Mouse (Mus musculus): ENCODE results near the gene Frmpd4. TPM values are rescaled to one million over a fixed set of nuclear protein-coding genes. Genes with fewer than 3 reads are reported as not detected.

Gene Frmpd4
- polyA plus RNA-seq, 1 experiment from 2014 or later = 0.21 TPM

GRCm38 (mm10) chrX:167654249-167654648 is 922.8 kb downstream of the Frmpd4 start:
- 82% methylated on average over 8 of the region's 8 CpGs for WGBS
- H3K4me3 ChIP-seq (replicated peaks; ENCODE audit: low read length) = no peak overlapping the region

GRCm38 (mm10) chrX:167597639-167598217 is 979.3 kb downstream of the Frmpd4 start:
- no peak overlapping the region for H3K9ac ChIP-seq (ENCODE audit: low read length)
- no peak overlapping the region for H3K4me3 ChIP-seq (replicated peaks; ENCODE audit: low read length)
- H3K4me2 ChIP-seq (ENCODE audit: low read depth, low read length) = no peak overlapping the region
- no peak for ATAC-seq (ENCODE audit: insufficient read depth, low FRiP score)
- H3K36me3 ChIP-seq (ENCODE audit: control insufficient read depth, insufficient read depth, low read length) = no peaks in the 10 kb centered on the region
- H3K27me3 ChIP-seq (ENCODE audit: control insufficient read depth, insufficient read depth, low read length) = peaks cover under 1% of the 10 kb centered on the region; the same call in 1 of the 2 replicates
- H3K9me3 ChIP-seq (replicated peaks; ENCODE audit: control insufficient read depth, low read length) = no peaks in the 10 kb centered on the region
- H3K27ac ChIP-seq (ENCODE audit: low read length) = no peak overlapping the region
- no peaks in the 10 kb centered on the region for H3K4me1 ChIP-seq (ENCODE audit: control insufficient read depth, insufficient read depth, low read length)

More at GRCm38 (mm10) chrX:167654249-167654648, 922.8 kb downstream of the Frmpd4 start:
- peaks cover 6% of the 10 kb centered on the region; the same call in 1 of the 2 replicates for H3K27me3 ChIP-seq (ENCODE audit: control insufficient read depth, insufficient read depth, low read length)
- no peaks in the 10 kb centered on the region for H3K9me3 ChIP-seq (replicated peaks; ENCODE audit: control insufficient read depth, low read length)
- ATAC-seq (ENCODE audit: insufficient read depth, low FRiP score) = no peak
- no peaks in the 10 kb centered on the region for H3K36me3 ChIP-seq (ENCODE audit: control insufficient read depth, insufficient read depth, low read length)
- no peak overlapping the region for H3K4me2 ChIP-seq (ENCODE audit: low read depth, low read length)
- H3K4me1 ChIP-seq (ENCODE audit: control insufficient read depth, insufficient read depth, low read length) = no peaks in the 10 kb centered on the region
- no peak overlapping the region for H3K27ac ChIP-seq (ENCODE audit: low read length)
- no peak overlapping the region for H3K9ac ChIP-seq (ENCODE audit: low read length)

- Histone ChIP-seq H3K36me3 (ENCODE audit: control insufficient read depth, insufficient read depth, low read length) (no peaks in the 10 kb centered on the region), H3K9ac (ENCODE audit: low read length) (no peak overlapping the region), H3K4me1 (ENCODE audit: control insufficient read depth, insufficient read depth, low read length) (no peaks in the 10 kb centered on the region), H3K4me3 (replicated peaks; ENCODE audit: low read length) (no peak overlapping the region), H3K27ac (ENCODE audit: low read length) (no peak overlapping the region), H3K9me3 (replicated peaks; ENCODE audit: control insufficient read depth, low read length) (no peaks in the 10 kb centered on the region), H3K4me2 (ENCODE audit: low read depth, low read length) (no peak overlapping the region), H3K27me3 (ENCODE audit: control insufficient read depth, insufficient read depth, low read length) (peaks cover 4% of the 10 kb centered on the region; the same call in 1 of the 2 replicates)
- WGBS = 80% methylated on average over 3 of the region's 3 CpGs
- ATAC-seq (ENCODE audit: insufficient read depth, low FRiP score) = no peak
Observed at GRCm38 (mm10) chrX:167552827-167553226, 1024.2 kb downstream of the Frmpd4 start.

GRCm38 (mm10) chrX:167523151-167523550 is 1053.9 kb downstream of the Frmpd4 start:
- ATAC-seq (ENCODE audit: insufficient read depth, low FRiP score) = no peak
- 73% methylated on average over 3 of the region's 3 CpGs for WGBS
- Histone ChIP-seq H3K36me3 (ENCODE audit: control insufficient read depth, insufficient read depth, low read length) (no peaks in the 10 kb centered on the region), H3K9me3 (replicated peaks; ENCODE audit: control insufficient read depth, low read length) (no peaks in the 10 kb centered on the region), H3K27me3 (ENCODE audit: control insufficient read depth, insufficient read depth, low read length) (no peaks in the 10 kb centered on the region; the same call in 1 of the 2 replicates), H3K4me2 (ENCODE audit: low read depth, low read length) (no peak overlapping the region), H3K4me3 (replicated peaks; ENCODE audit: low read length) (no peak overlapping the region), H3K27ac (ENCODE audit: low read length) (no peak overlapping the region), H3K9ac (ENCODE audit: low read length) (no peak overlapping the region), H3K4me1 (ENCODE audit: control insufficient read depth, insufficient read depth, low read length) (no peaks in the 10 kb centered on the region)

- H3K9ac ChIP-seq (ENCODE audit: low read length) = no peak overlapping the region
- H3K27me3 ChIP-seq (ENCODE audit: control insufficient read depth, insufficient read depth, low read length) = no peaks in the 10 kb centered on the region; the same call in 1 of the 2 replicates
- H3K4me3 ChIP-seq (replicated peaks; ENCODE audit: low read length) = no peak overlapping the region
- H3K4me1 ChIP-seq (ENCODE audit: control insufficient read depth, insufficient read depth, low read length) = no peaks in the 10 kb centered on the region
- no peak for ATAC-seq (ENCODE audit: insufficient read depth, low FRiP score)
- H3K9me3 ChIP-seq (replicated peaks; ENCODE audit: control insufficient read depth, low read length) = no peaks in the 10 kb centered on the region
- WGBS = 69% methylated on average over 4 of the region's 4 CpGs
- H3K36me3 ChIP-seq (ENCODE audit: control insufficient read depth, insufficient read depth, low read length) = no peaks in the 10 kb centered on the region
- H3K27ac ChIP-seq (ENCODE audit: low read length) = no peak overlapping the region
- H3K4me2 ChIP-seq (ENCODE audit: low read depth, low read length) = no peak overlapping the region
Observed at GRCm38 (mm10) chrX:167522528-167522927, 1054.5 kb downstream of the Frmpd4 start.

- H3K9ac ChIP-seq (ENCODE audit: low read length) = no peak overlapping the region
- H3K4me1 ChIP-seq (ENCODE audit: control insufficient read depth, insufficient read depth, low read length) = no peaks in the 10 kb centered on the region
- no peaks in the 10 kb centered on the region; the same call in 1 of the 2 replicates for H3K27me3 ChIP-seq (ENCODE audit: control insufficient read depth, insufficient read depth, low read length)
- WGBS = 74% methylated on average over 2 of the region's 2 CpGs
- H3K27ac ChIP-seq (ENCODE audit: low read length) = no peak overlapping the region
- H3K4me2 ChIP-seq (ENCODE audit: low read depth, low read length) = no peak overlapping the region
- no peak overlapping the region for H3K4me3 ChIP-seq (replicated peaks; ENCODE audit: low read length)
- no peaks in the 10 kb centered on the region for H3K9me3 ChIP-seq (replicated peaks; ENCODE audit: control insufficient read depth, low read length)
- ATAC-seq (ENCODE audit: insufficient read depth, low FRiP score) = no peak
- H3K36me3 ChIP-seq (ENCODE audit: control insufficient read depth, insufficient read depth, low read length) = no peaks in the 10 kb centered on the region
Observed at GRCm38 (mm10) chrX:167518440-167518839, 1058.6 kb downstream of the Frmpd4 start.

- no peak overlapping the region for H3K9ac ChIP-seq (ENCODE audit: low read length)
- H3K9me3 ChIP-seq (replicated peaks; ENCODE audit: control insufficient read depth, low read length) = no peaks in the 10 kb centered on the region
- 18% methylated on average over 11 of the region's 11 CpGs for WGBS
- ATAC-seq (ENCODE audit: insufficient read depth, low FRiP score) = no peak
- H3K4me1 ChIP-seq (ENCODE audit: control insufficient read depth, insufficient read depth, low read length) = no peaks in the 10 kb centered on the region
- H3K36me3 ChIP-seq (ENCODE audit: control insufficient read depth, insufficient read depth, low read length) = no peaks in the 10 kb centered on the region
- no peak overlapping the region for H3K4me2 ChIP-seq (ENCODE audit: low read depth, low read length)
- peaks cover 3% of the 10 kb centered on the region; the same call in 1 of the 2 replicates for H3K27me3 ChIP-seq (ENCODE audit: control insufficient read depth, insufficient read depth, low read length)
- H3K27ac ChIP-seq (ENCODE audit: low read length) = no peak overlapping the region
- no peak overlapping the region for H3K4me3 ChIP-seq (replicated peaks; ENCODE audit: low read length)
Observed at GRCm38 (mm10) chrX:167497780-167498179, 1079.3 kb downstream of the Frmpd4 start.

- H3K27me3 ChIP-seq (ENCODE audit: control insufficient read depth, insufficient read depth, low read length) = peaks cover 9% of the 10 kb centered on the region; the same call in 1 of the 2 replicates
- no peak overlapping the region for H3K4me3 ChIP-seq (replicated peaks; ENCODE audit: low read length)
- 95% methylated on average over 1 of the region's 1 CpGs for WGBS
- H3K4me1 ChIP-seq (ENCODE audit: control insufficient read depth, insufficient read depth, low read length) = no peaks in the 10 kb centered on the region
- H3K9me3 ChIP-seq (replicated peaks; ENCODE audit: control insufficient read depth, low read length) = no peaks in the 10 kb centered on the region
- H3K9ac ChIP-seq (ENCODE audit: low read length) = no peak overlapping the region
- H3K36me3 ChIP-seq (ENCODE audit: control insufficient read depth, insufficient read depth, low read length) = no peaks in the 10 kb centered on the region
- no peak for ATAC-seq (ENCODE audit: insufficient read depth, low FRiP score)
- H3K27ac ChIP-seq (ENCODE audit: low read length) = no peak overlapping the region
- H3K4me2 ChIP-seq (ENCODE audit: low read depth, low read length) = no peak overlapping the region
Observed at GRCm38 (mm10) chrX:167492265-167492664, 1084.8 kb downstream of the Frmpd4 start.

- Histone ChIP-seq H3K9me3 (replicated peaks; ENCODE audit: control insufficient read depth, low read length) (no peaks in the 10 kb centered on the region), H3K36me3 (ENCODE audit: control insufficient read depth, insufficient read depth, low read length) (no peaks in the 10 kb centered on the region), H3K4me2 (ENCODE audit: low read depth, low read length) (no peak overlapping the region), H3K9ac (ENCODE audit: low read length) (no peak overlapping the region), H3K27ac (ENCODE audit: low read length) (no peak overlapping the region), H3K4me3 (replicated peaks; ENCODE audit: low read length) (no peak overlapping the region), H3K4me1 (ENCODE audit: control insufficient read depth, insufficient read depth, low read length) (no peaks in the 10 kb centered on the region), H3K27me3 (ENCODE audit: control insufficient read depth, insufficient read depth, low read length) (peaks cover 9% of the 10 kb centered on the region; the same call in 1 of the 2 replicates)
- WGBS = 21% methylated on average over 1 of the region's 1 CpGs
- no peak for ATAC-seq (ENCODE audit: insufficient read depth, low FRiP score)
Observed at GRCm38 (mm10) chrX:167491589-167492207, 1085.3 kb downstream of the Frmpd4 start.

Measured in stomach, embryonic 16.5 days (tissue).